Mouse (Mus musculus): ENCODE measurements at regions not wholly inside any gene's neighbourhood (a gene's known extent, or its start where the extent isn't known, plus 50 kb on each side); places are given as distances from the start of the nearest gene placed in this dataset.

DNA sequence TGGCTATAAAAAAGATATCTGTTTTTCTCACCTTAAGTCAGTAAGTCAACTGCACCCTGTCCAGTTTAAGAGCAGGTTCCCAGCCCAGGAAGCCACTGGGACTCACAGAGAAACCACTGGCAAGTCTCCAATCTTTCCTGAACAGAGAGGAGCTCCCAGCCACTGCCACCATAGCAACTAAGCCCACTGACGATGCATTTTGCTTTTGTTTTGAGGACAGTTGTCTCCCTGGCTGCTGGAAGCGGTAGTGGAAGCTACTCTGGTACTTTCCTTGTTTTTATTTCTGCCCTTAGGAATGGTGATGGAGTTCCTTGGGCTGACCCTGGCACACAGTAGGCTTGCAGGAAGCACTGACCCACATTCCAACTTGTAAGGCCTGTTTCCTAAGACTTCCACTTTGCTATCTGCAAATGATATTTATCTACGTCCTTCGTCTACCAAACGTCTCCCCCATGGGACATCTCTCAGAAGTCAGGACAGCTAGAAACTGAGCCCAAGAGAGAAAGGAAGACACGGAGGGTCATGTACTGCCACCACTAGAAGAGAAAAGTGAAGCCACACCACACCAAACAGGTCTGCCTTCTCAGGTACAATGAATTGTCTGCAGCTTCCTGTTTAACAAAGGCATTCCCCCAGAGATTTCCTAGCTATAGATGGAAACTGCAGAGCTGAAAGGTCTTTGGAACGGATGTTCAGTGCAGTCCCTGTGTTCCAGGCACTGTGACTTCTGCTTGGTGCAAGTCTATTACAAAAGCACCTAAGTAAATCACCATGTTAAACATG lies 125.7 kb upstream of the Fmo9 start:
- DNase-seq (ENCODE audit: low spot score in 2 of 2), result no peak

DNA sequence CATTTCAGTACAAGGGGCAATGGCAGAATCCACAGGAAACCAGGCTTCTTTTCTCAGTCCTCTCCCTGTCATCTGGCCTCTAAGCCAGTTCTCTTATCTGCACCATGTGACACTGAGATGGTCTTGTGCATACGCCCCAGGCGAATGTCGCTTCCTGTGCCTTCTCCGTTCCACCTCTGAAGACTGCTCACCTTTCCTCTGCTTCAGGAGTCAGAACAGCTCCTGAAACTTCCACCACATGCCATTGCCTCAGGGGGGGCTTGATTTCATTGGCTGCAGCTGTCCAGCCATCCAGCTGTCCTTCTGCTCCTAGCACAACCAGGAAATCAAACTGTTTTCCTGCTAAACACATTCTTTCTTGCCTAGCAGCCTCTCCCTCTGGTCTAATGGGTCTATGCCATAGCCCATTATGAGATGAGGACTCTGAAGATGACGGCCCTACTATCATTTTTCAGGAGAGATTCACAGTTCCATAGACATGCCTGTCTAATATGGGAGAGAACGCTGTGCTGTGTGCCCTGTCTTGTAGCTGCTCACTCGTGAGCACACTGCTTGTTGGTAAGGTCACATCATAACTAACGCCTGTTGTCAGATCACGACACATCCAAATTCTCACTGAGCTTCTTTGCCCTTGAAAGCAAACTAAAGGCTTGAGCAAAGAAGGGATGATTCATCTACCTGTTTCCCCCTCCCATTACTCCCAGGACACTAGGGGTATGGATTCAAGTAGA lies 129.9 kb upstream of the Fmo9 start:
- DNase-seq (ENCODE audit: low spot score in 2 of 2), result no peak

DNA sequence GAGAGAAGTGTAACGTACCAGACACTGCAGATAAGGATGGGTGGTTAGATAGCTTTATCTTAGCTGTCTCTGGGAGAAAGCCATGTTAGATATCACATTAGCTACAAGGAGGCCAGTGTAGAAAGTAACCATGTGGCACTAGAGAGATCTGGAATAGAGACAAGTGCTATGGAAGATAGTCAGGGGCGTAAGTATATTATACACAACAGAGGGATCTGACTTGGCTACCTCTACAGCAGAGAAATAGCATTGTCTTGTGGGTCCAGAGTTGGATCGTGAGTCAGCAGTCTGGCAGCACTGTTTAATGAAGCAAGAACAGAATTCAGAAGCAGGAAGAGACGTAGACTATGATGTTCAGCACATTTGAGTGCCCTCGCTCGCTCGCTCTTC lies 130.4 kb upstream of the Fmo9 start:
- no peak for DNase-seq (ENCODE audit: low spot score in 2 of 2)

DNA sequence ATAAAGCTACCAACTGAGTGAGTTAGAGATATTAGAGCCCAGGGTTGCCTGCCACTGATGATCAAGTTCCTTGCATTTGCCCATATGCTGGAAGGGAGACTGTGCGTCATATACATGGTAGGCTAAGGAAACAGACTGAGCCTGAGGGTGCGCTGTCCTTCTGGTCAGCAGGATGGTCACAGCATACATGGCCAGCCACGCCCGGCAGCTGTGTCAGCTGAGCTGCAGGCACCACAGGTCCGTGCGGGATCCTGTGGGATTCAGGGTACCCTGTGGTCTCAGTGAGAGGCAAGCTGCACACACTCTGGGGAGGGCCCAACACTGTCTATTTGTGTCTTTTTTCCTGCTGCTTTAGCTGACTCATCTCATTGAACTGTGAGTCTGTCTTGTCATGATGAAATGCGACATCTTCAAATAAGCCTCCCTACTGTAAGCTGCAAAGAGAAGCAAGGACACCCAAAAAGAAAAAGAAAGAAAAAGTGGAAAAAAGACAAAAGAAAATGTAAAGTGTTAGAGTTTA lies 131.3 kb upstream of the Fmo9 start:
- DNase-seq (ENCODE audit: low spot score in 2 of 2), result no peak

DNA sequence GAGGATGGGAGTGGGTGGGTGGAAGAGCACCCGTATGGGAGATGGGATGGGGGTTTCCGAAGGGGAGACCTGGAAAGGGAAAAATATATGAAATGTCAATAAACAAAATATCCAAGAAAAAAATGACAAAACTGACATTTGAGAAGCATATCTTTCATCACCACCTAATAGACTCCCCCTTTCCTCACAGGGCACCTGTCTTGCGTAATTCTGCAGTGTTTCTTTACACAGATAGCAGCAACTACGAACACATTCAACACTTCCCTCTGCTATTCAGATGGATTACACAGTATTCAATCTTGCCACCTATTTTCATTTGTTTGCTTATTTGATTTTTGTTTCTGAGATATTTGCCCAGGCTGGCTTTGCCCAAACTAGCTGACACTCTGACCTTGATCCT lies 136.3 kb upstream of the Fmo9 start:
- no peak for DNase-seq (ENCODE audit: low spot score in 2 of 2)

DNA sequence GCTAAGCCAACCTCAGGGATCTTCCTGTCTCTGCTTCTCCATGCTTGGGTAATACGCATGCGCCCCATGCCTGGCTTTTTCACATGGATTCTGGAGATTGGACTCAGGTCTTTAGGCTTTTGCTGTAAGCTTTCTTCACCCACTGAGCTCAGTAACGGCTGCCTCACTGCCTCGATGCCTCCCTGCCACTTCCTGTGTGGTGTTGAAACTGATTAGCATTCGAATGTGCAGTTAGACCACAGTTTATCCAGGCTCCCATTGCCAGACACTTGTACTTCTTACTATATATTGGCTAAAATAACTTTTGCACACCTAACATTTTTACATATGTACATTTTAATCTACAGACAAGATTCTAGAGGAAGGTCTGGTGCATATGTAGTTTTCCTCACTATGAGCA lies 137.0 kb upstream of the Fmo9 start:
- peak; percentile 11 to 35 for DNase-seq (ENCODE audit: low spot score in 2 of 2)

DNA sequence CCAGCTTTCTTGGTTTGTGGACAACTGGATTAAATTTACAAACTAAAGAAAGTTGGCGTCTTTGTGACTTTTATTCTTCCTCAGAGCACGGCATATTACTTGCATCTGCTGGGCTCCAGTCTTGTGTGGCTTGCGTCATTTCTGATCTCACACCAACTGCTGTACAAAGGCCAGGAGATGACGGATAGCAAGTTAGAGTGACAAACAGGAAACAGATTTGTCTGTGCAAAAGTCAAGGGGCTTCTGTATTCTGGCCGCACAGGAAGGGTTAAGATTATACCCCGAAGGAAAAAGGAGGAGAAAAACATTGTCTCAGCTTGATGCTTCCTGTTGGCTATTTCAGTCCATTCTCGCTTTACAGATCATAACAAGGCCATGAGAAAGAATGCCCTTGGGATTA lies 137.8 kb upstream of the Fmo9 start:
- DNase-seq (ENCODE audit: low spot score in 2 of 2), result peak; percentile 9 to 11

DNA sequence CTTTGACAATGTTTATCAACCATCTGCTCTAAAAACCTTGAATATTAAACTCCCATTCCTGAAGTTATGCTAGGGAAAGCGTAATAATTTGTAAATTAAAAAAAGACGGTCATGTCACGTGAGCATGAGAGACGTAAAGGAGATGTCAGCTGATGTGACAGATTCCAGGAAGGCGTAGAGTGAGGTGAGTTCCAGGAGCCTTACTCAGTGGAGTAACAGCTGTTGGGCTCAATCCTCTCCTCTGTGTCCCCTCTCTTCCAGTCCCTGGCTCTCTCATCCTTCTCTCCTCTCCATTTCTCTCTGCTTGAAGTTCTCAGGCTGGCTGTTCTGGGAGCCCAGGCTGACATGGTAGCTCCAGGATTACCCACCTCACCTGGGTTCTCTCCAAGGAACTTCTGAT lies 138.4 kb upstream of the Fmo9 start:
- DNase-seq (ENCODE audit: low spot score in 2 of 2), result no peak

DNA sequence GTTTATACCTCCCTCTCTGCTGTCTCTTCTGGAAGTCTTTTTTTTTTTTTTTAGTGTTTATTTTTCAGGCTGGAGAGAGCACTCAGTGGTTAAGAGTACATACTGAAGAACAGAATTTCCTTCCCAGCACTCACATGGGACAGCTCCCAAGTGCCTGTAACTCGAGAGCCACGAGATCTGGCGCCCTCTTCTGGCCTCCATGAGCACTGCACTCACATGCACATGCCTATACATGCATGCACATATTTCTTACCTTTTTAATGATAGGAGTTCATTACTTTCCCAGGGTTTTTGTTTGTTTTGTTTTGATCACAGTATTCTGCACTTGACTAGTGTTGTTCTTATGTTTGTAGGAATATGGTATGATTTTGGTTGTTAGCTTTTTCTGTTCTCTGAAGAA lies 139.5 kb upstream of the Fmo9 start:
- no peak for DNase-seq (ENCODE audit: low spot score in 2 of 2)

DNA sequence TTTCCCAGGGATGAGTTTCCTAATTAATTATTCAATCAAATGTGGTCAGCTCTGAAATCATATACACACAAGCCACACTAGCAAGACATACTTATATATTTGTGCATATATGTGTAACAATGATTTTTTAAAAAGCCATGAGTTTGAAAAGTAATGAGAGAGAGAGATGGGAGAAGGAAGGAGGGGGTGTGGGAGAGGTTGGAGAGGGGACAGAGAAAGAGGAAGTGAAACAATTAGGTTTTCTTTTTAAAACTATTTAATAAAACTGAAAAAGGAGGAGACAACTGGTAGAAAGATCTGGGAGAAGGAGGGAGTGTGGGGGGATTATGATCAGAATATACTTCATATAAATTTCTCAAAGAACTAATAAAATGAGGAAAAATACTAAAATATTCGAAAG lies 155.7 kb upstream of the Fmo9 start:
- no peak for DNase-seq (ENCODE audit: low spot score in 2 of 2)

DNA sequence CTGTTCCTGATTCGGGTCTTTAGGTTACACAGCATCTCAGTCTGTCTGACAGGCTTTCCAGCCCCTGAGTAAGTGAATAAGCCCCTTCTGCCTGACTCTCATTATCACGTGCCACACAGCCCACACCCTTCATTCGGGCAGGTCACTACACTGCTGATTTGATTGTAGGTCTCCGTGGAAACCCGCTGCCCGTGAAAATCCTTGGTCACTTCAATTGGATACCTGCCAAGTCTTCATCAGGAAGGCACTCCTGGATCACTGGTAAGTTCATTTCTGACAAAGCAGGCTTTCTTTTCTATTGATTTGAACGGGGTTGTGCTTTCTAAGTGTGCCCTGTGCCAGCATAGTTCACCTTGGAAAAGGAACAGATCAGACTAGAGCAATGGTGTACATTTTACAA lies 158.2 kb upstream of the Fmo9 start:
- DNase-seq (ENCODE audit: low spot score in 2 of 2), result no peak

DNA sequence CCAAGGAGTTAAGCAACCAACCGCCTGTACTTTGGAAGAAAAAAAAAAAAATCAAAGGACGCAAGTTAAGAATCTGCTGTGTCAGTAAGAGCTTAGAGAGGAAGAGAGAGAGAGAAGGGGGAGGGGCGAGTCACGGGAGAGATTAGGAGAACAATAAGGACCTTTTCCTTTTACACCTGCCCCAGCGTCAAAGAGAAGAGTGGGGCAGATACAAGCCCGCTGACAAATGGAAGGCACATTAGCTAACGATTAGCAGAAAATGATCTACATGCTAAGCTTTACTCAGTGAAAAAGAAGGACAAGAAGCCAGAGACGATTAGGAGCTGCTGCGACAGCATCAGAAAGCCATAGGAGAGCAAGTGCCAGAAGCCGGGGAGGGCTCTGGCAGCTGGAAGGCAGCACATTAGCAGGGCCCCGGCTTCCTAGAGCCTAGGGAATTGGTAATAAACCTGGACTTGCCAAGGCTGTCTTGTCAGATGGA lies 157.8 kb upstream of the Fam78b start:
- DNase-seq (ENCODE audit: low spot score in 2 of 2), result no peak

DNA sequence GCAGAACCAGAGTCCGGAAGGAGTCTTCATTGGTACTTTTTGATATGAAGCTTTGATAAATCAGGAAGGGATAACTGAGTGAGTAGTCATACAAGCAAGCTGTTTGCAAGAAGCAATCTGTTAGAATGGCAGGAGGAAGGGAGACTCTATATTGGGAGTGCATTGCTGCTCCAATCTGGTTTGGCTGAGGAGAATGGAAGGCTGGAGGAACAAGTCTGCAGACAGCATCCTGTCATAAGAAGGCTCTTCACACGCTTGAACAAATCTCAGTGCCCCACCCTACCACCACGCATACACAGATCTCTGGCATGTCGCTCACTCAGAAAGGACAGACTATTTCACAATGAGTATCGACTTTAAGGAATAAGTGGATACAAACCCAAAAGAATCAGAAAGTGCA lies 154.7 kb upstream of the Fam78b start:
- DNase-seq (ENCODE audit: low spot score in 2 of 2), result no peak

DNA sequence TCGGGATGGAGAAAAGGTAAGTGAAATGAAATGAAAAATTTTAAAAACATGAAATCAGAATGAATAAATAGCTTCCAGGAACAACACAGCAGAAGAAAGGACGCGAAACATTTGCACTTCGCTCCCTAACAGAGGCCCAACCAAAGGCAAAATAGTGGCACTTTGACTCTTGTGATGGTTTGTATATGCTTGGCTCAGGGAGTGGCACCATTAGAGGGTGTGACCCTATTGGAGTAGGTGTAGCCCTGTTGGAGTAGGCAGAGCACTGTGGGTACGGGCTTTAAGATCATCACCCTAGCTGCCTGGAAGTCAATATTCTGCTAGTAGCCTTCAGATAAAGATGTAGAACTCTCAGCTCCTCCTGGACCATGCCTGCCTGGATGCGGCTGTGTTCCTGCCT lies 154.0 kb upstream of the Fam78b start:
- DNase-seq (ENCODE audit: low spot score in 2 of 2), result no peak

DNA sequence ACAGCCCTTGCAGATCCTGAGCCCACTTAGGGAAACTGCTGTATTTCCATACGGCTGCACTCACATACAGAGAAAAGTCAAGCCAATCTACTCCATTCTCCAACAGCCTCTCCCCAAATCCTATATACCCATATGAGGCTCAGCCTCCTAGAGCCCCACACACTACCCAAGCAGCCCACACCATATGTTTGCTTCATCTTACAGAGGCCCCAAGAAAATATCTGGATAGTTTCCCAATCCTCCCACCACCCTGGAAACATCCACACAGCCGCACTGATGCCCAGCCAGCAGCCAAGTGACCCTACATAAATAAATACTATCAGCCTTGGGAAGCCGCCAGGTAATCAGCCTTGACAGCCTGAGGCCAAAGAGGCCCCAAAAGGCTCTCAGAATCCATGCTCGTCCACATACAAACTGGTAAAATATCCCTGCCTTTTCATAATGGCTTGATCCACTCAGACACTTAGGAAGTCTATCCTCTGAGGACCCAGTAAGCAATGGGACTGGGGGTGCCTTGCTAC lies 153.1 kb upstream of the Fam78b start:
- no peak for DNase-seq (ENCODE audit: low spot score in 2 of 2)

DNA sequence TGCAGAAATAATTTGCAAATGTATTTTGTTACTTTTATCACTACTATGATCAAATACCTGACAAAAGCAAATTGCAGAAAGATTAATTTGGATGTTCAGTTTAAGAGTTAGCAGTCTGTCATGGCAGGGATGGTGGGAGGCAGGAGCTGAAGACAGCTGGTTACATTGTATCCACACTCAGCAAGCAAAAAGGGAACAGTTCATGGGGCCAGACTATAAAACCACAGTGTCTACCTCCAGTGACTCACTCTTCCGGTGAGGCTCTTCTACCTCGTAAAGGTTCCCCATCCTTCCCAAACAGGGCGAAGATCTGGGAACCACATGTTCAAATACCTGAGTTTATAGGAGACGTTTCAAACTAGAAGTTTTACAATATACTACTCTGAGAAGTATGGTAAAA lies 145.2 kb upstream of the Fam78b start:
- no peak for DNase-seq (ENCODE audit: low spot score in 2 of 2)

DNA sequence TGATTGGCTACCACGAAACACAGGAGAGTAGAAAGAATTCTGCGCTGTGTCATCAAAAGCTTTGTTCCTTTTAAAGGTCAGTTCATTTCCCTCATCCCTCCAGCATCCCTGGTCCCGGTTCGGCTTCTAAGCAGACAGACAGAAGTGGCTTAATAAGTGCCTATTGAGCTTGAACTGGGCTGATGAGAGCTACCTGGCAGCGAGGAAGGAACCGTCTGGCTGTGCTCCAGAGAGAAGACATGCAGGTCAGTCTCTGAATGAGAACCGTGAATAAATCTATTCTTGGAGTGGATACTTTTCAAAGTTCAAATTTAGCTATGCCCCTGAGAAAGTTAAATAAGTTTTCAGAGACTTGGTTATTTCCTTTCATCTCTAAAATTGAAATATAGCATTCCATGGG lies 135.0 kb upstream of the Fam78b start:
- DNase-seq (ENCODE audit: low spot score in 2 of 2), result no peak

DNA sequence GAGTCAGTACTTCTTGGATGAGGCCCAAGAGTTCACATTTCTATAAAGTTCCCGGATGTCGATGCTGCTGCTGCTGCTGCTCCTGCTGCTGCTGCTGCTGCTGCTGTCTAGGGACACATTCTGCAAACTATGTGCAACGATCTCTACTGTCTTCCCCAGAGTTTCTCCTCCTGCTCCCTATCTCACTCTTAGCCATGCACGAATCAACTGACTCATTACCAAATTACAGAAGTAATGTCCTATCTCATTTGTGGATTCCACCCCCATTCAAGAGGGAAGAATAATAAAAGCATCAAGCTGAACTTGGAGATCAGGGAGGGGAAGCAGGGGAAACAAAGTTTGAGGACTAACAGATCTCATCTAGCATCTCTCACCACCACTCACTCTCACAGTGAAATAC lies 130.0 kb upstream of the Fam78b start:
- no peak for DNase-seq (ENCODE audit: low spot score in 2 of 2)

DNA sequence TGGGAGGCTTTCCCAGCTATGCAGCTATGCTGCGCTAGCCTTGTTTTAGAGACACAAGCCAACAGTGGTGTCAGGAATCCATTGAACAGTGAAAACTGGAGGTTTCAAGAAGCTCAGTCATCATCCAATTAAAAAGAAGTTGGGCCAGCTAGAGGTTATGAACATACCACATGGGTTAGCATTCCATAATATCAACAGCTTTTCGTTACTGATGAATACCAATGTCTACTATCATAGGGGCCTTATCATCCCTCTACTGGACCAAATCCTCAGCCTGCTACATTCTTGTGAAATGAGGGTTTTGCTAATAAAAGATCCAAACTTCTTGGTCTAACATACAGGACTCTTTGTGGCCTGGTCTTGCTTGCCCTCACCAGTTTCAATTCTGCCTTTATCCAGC lies 124.8 kb upstream of the Fam78b start:
- DNase-seq (ENCODE audit: low spot score in 2 of 2), result no peak

DNA sequence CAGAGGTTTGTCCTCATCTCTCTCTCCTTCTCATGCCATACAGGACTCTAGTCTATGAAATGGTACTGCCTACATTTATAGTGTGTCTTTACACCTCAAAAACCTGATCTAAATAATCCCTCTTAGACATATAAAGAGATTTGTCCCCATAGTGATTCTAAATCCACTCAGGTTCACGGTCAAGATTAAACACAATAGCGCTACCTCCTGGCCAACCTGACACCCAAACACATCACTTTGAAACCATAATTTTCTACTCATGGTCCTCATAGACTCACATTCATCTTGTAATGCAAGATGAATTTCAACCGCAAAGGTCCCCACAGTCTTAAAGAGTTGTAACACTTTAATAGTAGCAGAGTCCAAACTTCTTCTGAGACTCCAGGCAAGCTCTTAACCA lies 118.0 kb upstream of the Fam78b start:
- DNase-seq (ENCODE audit: low spot score in 2 of 2), result no peak

DNA sequence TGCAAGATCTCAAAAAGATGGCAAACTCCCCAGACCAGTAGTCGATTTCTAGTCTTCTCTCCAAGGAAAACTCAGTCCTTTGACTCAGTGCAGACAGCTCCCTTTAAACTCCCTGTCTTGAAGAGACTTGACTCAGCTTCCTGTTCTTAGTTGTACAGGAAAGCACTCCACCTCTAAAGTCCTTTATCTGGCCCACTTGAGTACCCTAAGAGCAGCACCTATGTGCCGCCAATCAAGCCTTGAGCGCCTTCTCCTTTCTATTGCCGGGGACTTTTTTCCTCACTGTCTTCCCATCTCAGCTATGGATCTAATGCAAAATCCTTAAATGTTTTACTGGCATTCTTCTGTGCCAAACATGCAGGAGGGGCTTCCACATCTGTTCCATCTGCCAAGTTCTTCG lies 105.3 kb upstream of the Fam78b start:
- DNase-seq (ENCODE audit: low spot score in 2 of 2), result no peak

DNA sequence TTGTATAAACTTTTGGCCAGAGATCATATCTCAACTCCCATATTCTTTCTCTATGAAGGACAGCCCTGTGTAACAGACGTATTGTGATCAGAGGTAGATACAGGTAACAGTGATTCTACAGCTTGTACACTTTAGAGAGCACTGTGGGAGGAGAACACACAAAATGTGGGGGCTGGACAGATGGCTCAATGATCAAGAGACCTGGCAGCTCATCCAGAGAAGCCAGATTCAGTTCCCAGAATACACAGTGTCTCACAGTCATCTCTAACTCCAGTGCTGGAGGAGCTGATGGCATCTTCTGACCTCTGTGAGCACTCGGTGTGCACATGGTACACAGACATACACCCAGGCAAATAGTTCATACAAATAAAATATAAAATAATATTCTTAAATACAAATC lies 102.5 kb upstream of the Fam78b start:
- no peak for DNase-seq (ENCODE audit: low spot score in 2 of 2)

DNA sequence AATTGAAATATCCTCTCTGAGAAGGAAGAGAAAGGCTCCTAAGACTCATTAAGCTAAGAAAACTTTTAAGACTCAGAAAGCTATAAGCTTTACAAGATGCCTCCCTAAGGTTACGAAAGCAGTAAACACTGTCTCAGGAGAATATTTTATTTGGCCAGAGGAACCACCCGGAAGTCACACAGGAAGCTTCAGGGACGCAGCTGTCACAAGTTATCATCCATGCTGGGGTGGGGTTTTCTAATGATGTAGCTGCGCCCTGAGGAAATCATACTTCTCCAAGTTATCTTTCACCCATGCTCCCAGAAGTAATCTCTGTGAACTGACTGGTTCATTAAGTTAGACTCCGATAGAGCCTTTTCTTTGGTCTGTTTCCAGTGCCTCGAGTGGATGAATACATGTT lies 102.0 kb upstream of the Fam78b start:
- no peak for DNase-seq (ENCODE audit: low spot score in 2 of 2)
